Mouse (Mus musculus) layer of hippocampus, postnatal 14 days (tissue): Measurements from ENCODE around the gene Faim. TPM values are rescaled to one million over a fixed set of nuclear protein-coding genes. Genes with fewer than 3 reads are reported as not detected.

Experiments used
- DNase-seq, 2 experiments: peaks; one replicate each; pipeline ENCODE4 v3.0.0; 2021 to 2022; ENCODE audit warnings: low spot score in 2 of 2, mixed read lengths in 1 of 2
- total RNA-seq, 2 experiments: library from RNA; stranded (reverse); gene quantifications; 2 replicates each; pipeline ENCODE4 v1.2.3; 2021

The Faim gene
- total RNA-seq, 2 experiments from 2014 or later, result 53.8 to 58.5 TPM

- DNase-seq, result no peak
These were observed 13.1 kb upstream of the Faim start for GRCm38 (mm10) chr9:98973101-98973521.

GRCm38 (mm10) chr9:98973561-98973960, 12.6 kb upstream of the Faim start:
- DNase-seq, result no peak

- no peak for DNase-seq
These were observed 11.3 kb upstream of the Faim start for GRCm38 (mm10) chr9:98974898-98975297.

- no peak for DNase-seq
These were observed 10.1 kb upstream of the Faim start for GRCm38 (mm10) chr9:98976081-98976480.

- DNase-seq, result no peak
These were observed 9.7 kb upstream of the Faim start for GRCm38 (mm10) chr9:98976520-98976919.

- DNase-seq, result peak; percentile 83 to 88
These were observed 6.4 kb upstream of the Faim start for GRCm38 (mm10) chr9:98979431-98980416.

GRCm38 (mm10) chr9:98986476-98987096, 413 bp downstream of the Faim start:
- DNase-seq, result no peak

- no peak for DNase-seq
These were observed 958 bp downstream of the Faim start for GRCm38 (mm10) chr9:98987131-98987530.

- no peak for DNase-seq
These were observed 7.9 kb downstream of the Faim start for GRCm38 (mm10) chr9:98994103-98994502.

- peak; percentile 39 to 59 for DNase-seq
These were observed 13.7 kb downstream of the Faim start for GRCm38 (mm10) chr9:98999881-99000339.

- DNase-seq, result no peak
These were observed 15.2 kb downstream of the Faim start for GRCm38 (mm10) chr9:99001326-99001725.

- DNase-seq, result no peak
These were observed 23.1 kb downstream of the Faim start for GRCm38 (mm10) chr9:99009069-99009897.

- no peak for DNase-seq
These were observed 23.7 kb downstream of the Faim start for GRCm38 (mm10) chr9:99009898-99010199.

- DNase-seq, result no peak
These were observed 30.1 kb downstream of the Faim start for GRCm38 (mm10) chr9:99016301-99016700.

- DNase-seq, result no peak
These were observed 30.6 kb downstream of the Faim start for GRCm38 (mm10) chr9:99016759-99017158.

- no peak for DNase-seq
These were observed 31.5 kb downstream of the Faim start for GRCm38 (mm10) chr9:99017679-99018078.

GRCm38 (mm10) chr9:99021166-99021565, 35.0 kb downstream of the Faim start:
- DNase-seq, result no peak

- no peak for DNase-seq
These were observed 35.6 kb downstream of the Faim start for GRCm38 (mm10) chr9:99021751-99022150.

- no peak for DNase-seq
These were observed 45.9 kb downstream of the Faim start for GRCm38 (mm10) chr9:99032031-99032430.

GRCm38 (mm10) chr9:99034111-99034510, 47.9 kb downstream of the Faim start:
- DNase-seq, result no peak

GRCm38 (mm10) chr9:99035575-99035974, 49.4 kb downstream of the Faim start, which contains the start of gene Gm1123:
Gene Gm1123 (minus strand): TSS chr9:99035715.
- no peak for DNase-seq
